Mouse (Mus musculus): Measurements from ENCODE around the gene Gorasp2. TPM values are rescaled to one million over a fixed set of nuclear protein-coding genes. Genes with fewer than 3 reads are reported as not detected.

The Gorasp2 gene
- polyA plus RNA-seq, 1 experiment from 2014 or later, result 169 TPM

- 71% methylated on average over 13 of the region's 13 CpGs for WGBS
- Histone ChIP-seq H3K36me3 (ENCODE audit: control insufficient read depth, insufficient read depth, low read length) (peaks cover 19% of the 10 kb centered on the region), H3K4me1 (replicated peaks; ENCODE audit: control insufficient read depth, insufficient read depth, low read length) (peaks cover 4% of the 10 kb centered on the region; the same call in 1 of the 2 replicates), H3K9me3 (ENCODE audit: control insufficient read depth, low read length) (no peaks in the 10 kb centered on the region), H3K27me3 (ENCODE audit: control insufficient read depth, insufficient read depth, low read depth, low read length) (no peaks in the 10 kb centered on the region), H3K4me3 (ENCODE audit: low read length) (no peak overlapping the region), H3K4me2 (ENCODE audit: low read depth, low read length) (no peak overlapping the region), H3K9ac (ENCODE audit: low read length) (no peak overlapping the region), H3K27ac (ENCODE audit: low read length) (no peak overlapping the region)
- no peak for ATAC-seq (ENCODE audit: low read depth)
These were observed 47.8 kb downstream of the Gorasp2 start for GRCm38 (mm10) chr2:70708986-70709730.

DNA sequence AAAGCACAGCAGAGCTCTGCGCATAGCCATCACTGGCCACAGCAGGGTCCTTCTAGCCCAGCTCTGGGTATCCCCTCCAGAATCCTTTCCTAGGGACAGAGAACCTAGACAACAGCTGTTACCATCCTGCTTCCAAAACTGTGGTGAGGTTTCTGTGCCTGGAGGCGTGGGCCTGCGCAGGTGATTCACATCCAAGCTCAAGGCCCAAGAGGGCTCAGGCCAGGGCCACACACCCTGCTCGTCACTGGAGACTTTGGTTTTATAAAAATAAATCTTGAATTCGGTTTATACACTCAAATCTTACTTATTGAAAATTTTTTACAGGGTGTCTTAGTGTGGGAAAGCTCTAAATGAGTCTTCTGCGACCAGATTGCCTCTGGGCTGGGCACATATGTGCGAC lies 48.9 kb downstream of the Gorasp2 start:
- H3K4me1 ChIP-seq (replicated peaks; ENCODE audit: control insufficient read depth, insufficient read depth, low read length), result no peaks in the 10 kb centered on the region
- WGBS, result 90% methylated on average over 7 of the region's 7 CpGs
- no peak overlapping the region for H3K4me3 ChIP-seq (ENCODE audit: low read length)
- no peaks in the 10 kb centered on the region for H3K9me3 ChIP-seq (ENCODE audit: control insufficient read depth, low read length)
- no peak overlapping the region for H3K9ac ChIP-seq (ENCODE audit: low read length)
- H3K27me3 ChIP-seq (ENCODE audit: control insufficient read depth, insufficient read depth, low read depth, low read length), result no peaks in the 10 kb centered on the region
- H3K27ac ChIP-seq (ENCODE audit: low read length), result no peak overlapping the region
- no peak for ATAC-seq (ENCODE audit: low read depth)
- peaks cover 25% of the 10 kb centered on the region for H3K36me3 ChIP-seq (ENCODE audit: control insufficient read depth, insufficient read depth, low read length)
- no peak overlapping the region for H3K4me2 ChIP-seq (ENCODE audit: low read depth, low read length)

- WGBS, result 92% methylated on average over 4 of the region's 4 CpGs
- no peak overlapping the region for H3K27ac ChIP-seq (ENCODE audit: low read length)
- no peaks in the 10 kb centered on the region for H3K4me1 ChIP-seq (replicated peaks; ENCODE audit: control insufficient read depth, insufficient read depth, low read length)
- no peak for ATAC-seq (ENCODE audit: low read depth)
- H3K4me2 ChIP-seq (ENCODE audit: low read depth, low read length), result no peak overlapping the region
- no peak overlapping the region for H3K9ac ChIP-seq (ENCODE audit: low read length)
- H3K9me3 ChIP-seq (ENCODE audit: control insufficient read depth, low read length), result no peaks in the 10 kb centered on the region
- peaks cover 30% of the 10 kb centered on the region for H3K36me3 ChIP-seq (ENCODE audit: control insufficient read depth, insufficient read depth, low read length)
- no peaks in the 10 kb centered on the region for H3K27me3 ChIP-seq (ENCODE audit: control insufficient read depth, insufficient read depth, low read depth, low read length)
- no peak overlapping the region for H3K4me3 ChIP-seq (ENCODE audit: low read length)
These were observed 49.5 kb downstream of the Gorasp2 start for GRCm38 (mm10) chr2:70710878-70711277.

GRCm38 (mm10) chr2:70723610-70724243 lies 62.4 kb downstream of the Gorasp2 start:
- Histone ChIP-seq H3K4me3 (ENCODE audit: low read length) (no peak overlapping the region), H3K27me3 (ENCODE audit: control insufficient read depth, insufficient read depth, low read depth, low read length) (no peaks in the 10 kb centered on the region), H3K9me3 (ENCODE audit: control insufficient read depth, low read length) (no peaks in the 10 kb centered on the region), H3K4me2 (ENCODE audit: low read depth, low read length) (no peak overlapping the region), H3K9ac (ENCODE audit: low read length) (no peak overlapping the region), H3K36me3 (ENCODE audit: control insufficient read depth, insufficient read depth, low read length) (peaks cover 15% of the 10 kb centered on the region), H3K27ac (ENCODE audit: low read length) (no peak overlapping the region), H3K4me1 (replicated peaks; ENCODE audit: control insufficient read depth, insufficient read depth, low read length) (no peaks in the 10 kb centered on the region)
- 92% methylated on average over 9 of the region's 9 CpGs for WGBS
- ATAC-seq (ENCODE audit: low read depth), result no peak

GRCm38 (mm10) chr2:70727089-70727488 lies 65.7 kb downstream of the Gorasp2 start:
- H3K4me2 ChIP-seq (ENCODE audit: low read depth, low read length), result no peak overlapping the region
- peaks cover 10% of the 10 kb centered on the region for H3K36me3 ChIP-seq (ENCODE audit: control insufficient read depth, insufficient read depth, low read length)
- 74% methylated on average over 2 of the region's 2 CpGs for WGBS
- no peak for ATAC-seq (ENCODE audit: low read depth)
- no peaks in the 10 kb centered on the region for H3K27me3 ChIP-seq (ENCODE audit: control insufficient read depth, insufficient read depth, low read depth, low read length)
- H3K9me3 ChIP-seq (ENCODE audit: control insufficient read depth, low read length), result no peaks in the 10 kb centered on the region
- H3K4me3 ChIP-seq (ENCODE audit: low read length), result no peak overlapping the region
- H3K27ac ChIP-seq (ENCODE audit: low read length), result no peak overlapping the region
- H3K9ac ChIP-seq (ENCODE audit: low read length), result no peak overlapping the region
- H3K4me1 ChIP-seq (replicated peaks; ENCODE audit: control insufficient read depth, insufficient read depth, low read length), result no peaks in the 10 kb centered on the region

DNA sequence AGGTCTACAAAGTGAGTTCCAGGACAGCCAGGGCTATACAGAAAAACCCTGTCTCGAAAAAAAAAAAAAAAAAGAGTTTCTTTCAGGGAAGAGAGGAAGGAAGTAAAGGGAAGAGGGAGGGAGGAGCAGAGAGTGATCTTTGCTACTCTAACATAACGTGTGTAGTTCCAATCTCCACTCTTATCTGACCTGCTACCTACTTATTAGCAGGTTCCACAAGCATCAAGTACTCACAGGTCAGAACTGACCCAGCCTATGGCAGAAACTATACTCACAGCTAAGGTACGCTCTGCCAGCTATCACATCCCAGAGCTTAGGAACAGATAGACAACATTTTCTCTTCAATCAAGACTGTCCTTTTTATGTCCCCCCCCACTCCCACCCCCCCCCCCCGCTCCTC lies 74.2 kb downstream of the Gorasp2 start:
- Histone ChIP-seq H3K36me3 (ENCODE audit: control insufficient read depth, insufficient read depth, low read length) (peaks cover 12% of the 10 kb centered on the region; the same call in 1 of the 2 replicates), H3K4me1 (replicated peaks; ENCODE audit: control insufficient read depth, insufficient read depth, low read length) (no peaks in the 10 kb centered on the region), H3K9me3 (ENCODE audit: control insufficient read depth, low read length) (no peaks in the 10 kb centered on the region), H3K27ac (ENCODE audit: low read length) (no peak overlapping the region), H3K9ac (ENCODE audit: low read length) (no peak overlapping the region), H3K4me3 (ENCODE audit: low read length) (no peak overlapping the region), H3K27me3 (ENCODE audit: control insufficient read depth, insufficient read depth, low read depth, low read length) (no peaks in the 10 kb centered on the region), H3K4me2 (ENCODE audit: low read depth, low read length) (no peak overlapping the region)
- WGBS, result 58% methylated on average over 4 of the region's 4 CpGs
- no peak for ATAC-seq (ENCODE audit: low read depth)

- no peak overlapping the region for H3K4me3 ChIP-seq (ENCODE audit: low read length)
- no peak overlapping the region for H3K27ac ChIP-seq (ENCODE audit: low read length)
- no peak for ATAC-seq (ENCODE audit: low read depth)
- H3K36me3 ChIP-seq (ENCODE audit: control insufficient read depth, insufficient read depth, low read length), result peaks cover 12% of the 10 kb centered on the region; the same call in 1 of the 2 replicates
- no peak overlapping the region for H3K9ac ChIP-seq (ENCODE audit: low read length)
- H3K4me1 ChIP-seq (replicated peaks; ENCODE audit: control insufficient read depth, insufficient read depth, low read length), result no peaks in the 10 kb centered on the region
- no peaks in the 10 kb centered on the region for H3K27me3 ChIP-seq (ENCODE audit: control insufficient read depth, insufficient read depth, low read depth, low read length)
- WGBS, result 71% methylated on average over 5 of the region's 5 CpGs
- no peaks in the 10 kb centered on the region for H3K9me3 ChIP-seq (ENCODE audit: control insufficient read depth, low read length)
- H3K4me2 ChIP-seq (ENCODE audit: low read depth, low read length), result no peak overlapping the region
These were observed 74.6 kb downstream of the Gorasp2 start for GRCm38 (mm10) chr2:70736008-70736407.

DNA sequence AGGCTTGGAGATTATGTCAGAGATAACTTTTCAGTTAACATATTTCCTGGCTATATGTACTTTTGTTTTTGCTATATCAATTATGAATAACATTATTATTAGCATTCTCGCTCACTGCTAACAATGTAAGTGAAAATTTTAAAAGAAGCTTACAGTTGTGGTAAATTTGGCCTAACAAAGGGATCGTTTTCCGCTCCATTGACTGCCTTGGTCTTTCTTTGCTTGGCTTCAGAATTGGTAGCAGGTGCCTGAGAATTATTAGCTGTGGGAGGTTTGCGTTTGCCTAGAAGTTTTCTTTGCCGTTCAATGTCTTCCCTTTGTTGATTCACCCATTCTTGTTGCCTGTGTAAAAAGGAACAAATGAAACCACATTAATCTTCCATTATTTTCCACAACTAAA lies 80.5 kb downstream of the Gorasp2 start:
- H3K9me3 ChIP-seq (ENCODE audit: control insufficient read depth, low read length), result no peaks in the 10 kb centered on the region
- H3K27ac ChIP-seq (ENCODE audit: low read length), result no peak overlapping the region
- H3K4me3 ChIP-seq (ENCODE audit: low read length), result no peak overlapping the region
- peaks cover 32% of the 10 kb centered on the region for H3K36me3 ChIP-seq (ENCODE audit: control insufficient read depth, insufficient read depth, low read length)
- H3K9ac ChIP-seq (ENCODE audit: low read length), result no peak overlapping the region
- no peak overlapping the region for H3K4me2 ChIP-seq (ENCODE audit: low read depth, low read length)
- no peaks in the 10 kb centered on the region for H3K27me3 ChIP-seq (ENCODE audit: control insufficient read depth, insufficient read depth, low read depth, low read length)
- ATAC-seq (ENCODE audit: low read depth), result no peak
- no peaks in the 10 kb centered on the region for H3K4me1 ChIP-seq (replicated peaks; ENCODE audit: control insufficient read depth, insufficient read depth, low read length)
- 90% methylated on average over 5 of the region's 5 CpGs for WGBS

DNA sequence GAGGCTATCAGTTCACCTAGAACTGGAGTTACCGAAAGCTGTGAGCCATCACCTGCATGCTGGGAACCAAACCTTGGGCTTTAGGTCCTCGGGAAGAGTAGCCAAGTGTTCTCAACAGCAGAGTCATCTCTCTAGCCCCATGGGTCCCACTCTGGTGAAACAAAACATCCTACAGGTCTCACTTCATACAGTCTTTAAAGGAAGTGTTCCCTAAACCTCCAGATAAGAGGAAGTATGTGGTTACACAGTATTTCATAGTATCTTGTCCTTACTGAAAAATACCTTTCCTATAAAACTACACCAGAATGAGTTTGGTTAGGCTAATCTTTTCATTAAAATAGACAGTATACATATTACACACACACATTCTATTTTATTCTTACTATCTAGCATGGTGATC lies 81.2 kb downstream of the Gorasp2 start:
- Histone ChIP-seq H3K9me3 (ENCODE audit: control insufficient read depth, low read length) (no peaks in the 10 kb centered on the region), H3K36me3 (ENCODE audit: control insufficient read depth, insufficient read depth, low read length) (peaks cover 28% of the 10 kb centered on the region), H3K4me2 (ENCODE audit: low read depth, low read length) (no peak overlapping the region), H3K27me3 (ENCODE audit: control insufficient read depth, insufficient read depth, low read depth, low read length) (no peaks in the 10 kb centered on the region), H3K27ac (ENCODE audit: low read length) (no peak overlapping the region), H3K4me1 (replicated peaks; ENCODE audit: control insufficient read depth, insufficient read depth, low read length) (no peaks in the 10 kb centered on the region), H3K4me3 (ENCODE audit: low read length) (no peak overlapping the region), H3K9ac (ENCODE audit: low read length) (no peak overlapping the region)
- no peak for ATAC-seq (ENCODE audit: low read depth)
- 96% methylated on average over 2 of the region's 2 CpGs for WGBS
